Mouse (Mus musculus) forebrain, embryonic 16.5 days (tissue): ENCODE results near the gene Mettl16. TPM values are rescaled to one million over a fixed set of nuclear protein-coding genes. Genes with fewer than 3 reads are reported as not detected.

Experiments
- ATAC-seq: fragments of 200-750 bp; cut with Nextera tagmentation; 2 replicates; pipeline ENCODE4 v1.8.0; 2017; ENCODE audit warnings: mild to moderate bottlenecking, moderate library complexity
- H3K27ac ChIP-seq: fragments of 300-500 bp; sonication (generic); 2 replicates; pipeline ENCODE4 v1.5.1; 2014; ENCODE audit warnings: low read length, control low read depth
- H3K27me3 ChIP-seq: fragments of 300-500 bp; sonication (generic); replicated peaks from 2 replicates; pipeline ENCODE4 v1.6.1; 2014; ENCODE audit warnings: low read length; ENCODE audit not compliant: control insufficient read depth, insufficient read depth
- H3K36me3 ChIP-seq: fragments of 300-500 bp; sonication (generic); 2 replicates; pipeline ENCODE4 v1.6.1; 2014; ENCODE audit not compliant: control insufficient read depth, insufficient read depth
- H3K4me1 ChIP-seq: fragments of 300-500 bp; sonication (generic); replicated peaks from 2 replicates; pipeline ENCODE4 v1.6.1; 2014; ENCODE audit warnings: low read length; ENCODE audit not compliant: control insufficient read depth, insufficient read depth
- H3K4me2 ChIP-seq: fragments of 300-500 bp; sonication (generic); 2 replicates; pipeline ENCODE4 v1.6.1; 2014; ENCODE audit warnings: mild to moderate bottlenecking, low read length, control low read depth
- H3K4me3 ChIP-seq: fragments of 300-500 bp; sonication (generic); replicated peaks from 2 replicates; pipeline ENCODE4 v1.5.1; 2014; ENCODE audit warnings: mild to moderate bottlenecking, low read length, control low read depth
- H3K9ac ChIP-seq: fragments of 300-500 bp; sonication (generic); replicated peaks from 2 replicates; pipeline ENCODE4 v1.6.1; 2014; ENCODE audit warnings: low read depth, low read length, control low read depth
- H3K9me3 ChIP-seq: fragments of 300-500 bp; sonication (generic); 2 replicates; pipeline ENCODE4 v1.6.1; 2016; ENCODE audit warnings: low read length; ENCODE audit not compliant: control insufficient read depth
- WGBS: fragments of 180-500 bp; shearing (Covaris S2); extraction: QIAGEN DNeasy Blood & Tissue Kit; methylation state at CpG from one replicate; pipeline ENCODE4 v1.1.7; 2014; 5-methylcytosine and 5-hydroxymethylcytosine counted together
- polyA plus RNA-seq: library from polyadenylated mRNA; unstranded; fragments of >200 nt; fragmentation: Nextera tagmentation; extraction: Ambion mirVana; gene quantifications from 2 replicates; pipeline ENCODE4 v1.2.1, GENCODE M21; 2015

Gene Mettl16
- polyA plus RNA-seq, 1 experiment from 2014 or later, result 58.7 TPM

- Histone ChIP-seq H3K36me3 (peaks cover 2% of the 10 kb centered on the region; the same call in 1 of the 2 replicates), H3K27me3 (no peaks in the 10 kb centered on the region), H3K4me1 (peaks cover 18% of the 10 kb centered on the region), H3K9ac (no peak overlapping the region), H3K4me3 (no peak overlapping the region), H3K4me2 (no peak overlapping the region), H3K9me3 (no peaks in the 10 kb centered on the region), H3K27ac (no peak overlapping the region)
- no peak for ATAC-seq
- WGBS, result 94% methylated on average over 19 of the region's 19 CpGs
These were observed 69.5 kb downstream of the Mettl16 start for GRCm38 (mm10) chr11:74839860-74840715.

- no peak overlapping the region for H3K27ac ChIP-seq
- H3K36me3 ChIP-seq, result peaks cover 5% of the 10 kb centered on the region; the same call in 1 of the 2 replicates
- WGBS, result 96% methylated on average over 8 of the region's 8 CpGs
- H3K4me2 ChIP-seq, result no peak overlapping the region
- no peak for ATAC-seq
- H3K9me3 ChIP-seq, result no peaks in the 10 kb centered on the region; the same call in 1 of the 2 replicates
- H3K27me3 ChIP-seq, result no peaks in the 10 kb centered on the region
- peaks cover 18% of the 10 kb centered on the region for H3K4me1 ChIP-seq
- H3K9ac ChIP-seq, result no peak overlapping the region
- no peak overlapping the region for H3K4me3 ChIP-seq
These were observed 70.1 kb downstream of the Mettl16 start for GRCm38 (mm10) chr11:74840739-74841138.

- Histone ChIP-seq H3K4me3 (no peak overlapping the region), H3K4me1 (peaks cover 18% of the 10 kb centered on the region), H3K4me2 (no peak overlapping the region), H3K27me3 (no peaks in the 10 kb centered on the region), H3K9ac (no peak overlapping the region), H3K9me3 (no peaks in the 10 kb centered on the region; the same call in 1 of the 2 replicates), H3K27ac (no peak overlapping the region), H3K36me3 (peaks cover 8% of the 10 kb centered on the region; the same call in 1 of the 2 replicates)
- no peak for ATAC-seq
- 80% methylated on average over 9 of the region's 9 CpGs for WGBS
These were observed 70.7 kb downstream of the Mettl16 start for GRCm38 (mm10) chr11:74841366-74841765.

GRCm38 (mm10) chr11:74842045-74842444 is 71.4 kb downstream of the Mettl16 start:
- WGBS, result 84% methylated on average over 13 of the region's 13 CpGs
- H3K4me1 ChIP-seq, result peaks cover 18% of the 10 kb centered on the region
- ATAC-seq, result no peak
- H3K9ac ChIP-seq, result no peak overlapping the region
- H3K27me3 ChIP-seq, result no peaks in the 10 kb centered on the region
- H3K4me2 ChIP-seq, result no peak overlapping the region
- peaks cover 8% of the 10 kb centered on the region; the same call in 1 of the 2 replicates for H3K36me3 ChIP-seq
- H3K27ac ChIP-seq, result no peak overlapping the region
- no peaks in the 10 kb centered on the region; the same call in 1 of the 2 replicates for H3K9me3 ChIP-seq
- no peak overlapping the region for H3K4me3 ChIP-seq

DNA sequence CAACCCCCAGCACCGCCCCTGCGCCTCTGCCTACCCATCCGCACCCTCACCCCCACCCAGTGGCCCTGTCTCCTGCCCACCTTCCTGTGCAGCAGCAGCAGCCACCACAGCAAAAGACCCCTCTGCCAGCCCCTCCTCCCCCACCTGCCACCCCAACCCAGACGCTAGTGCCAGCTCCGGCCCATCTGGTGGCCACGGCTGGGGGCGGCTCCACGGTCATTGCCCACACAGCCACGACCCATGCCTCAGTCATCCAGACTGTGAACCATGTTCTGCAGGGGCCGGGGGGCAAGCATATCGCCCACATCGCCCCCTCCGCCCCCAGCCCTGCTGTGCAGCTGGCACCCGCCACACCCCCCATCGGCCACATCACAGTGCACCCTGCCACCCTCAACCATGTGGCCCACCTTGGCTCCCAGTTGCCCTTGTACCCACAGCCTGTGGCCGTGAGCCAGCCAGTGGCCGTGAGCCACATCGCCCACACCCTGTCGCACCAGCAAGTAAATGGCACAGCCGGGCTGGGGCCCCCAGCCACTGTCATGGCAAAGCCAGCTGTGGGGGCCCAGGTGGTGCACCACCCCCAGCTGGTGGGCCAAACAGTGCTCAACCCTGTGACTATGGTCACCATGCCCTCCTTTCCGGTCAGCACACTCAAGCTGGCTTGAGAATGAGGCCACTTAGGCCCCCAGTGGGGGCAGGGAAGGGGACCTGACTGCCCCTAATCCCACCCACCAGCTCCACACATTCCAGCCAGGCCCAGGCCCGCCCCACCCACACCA is 72.2 kb downstream of the Mettl16 start:
- H3K27ac ChIP-seq, result no peak overlapping the region
- H3K9ac ChIP-seq, result no peak overlapping the region
- no peaks in the 10 kb centered on the region for H3K27me3 ChIP-seq
- ATAC-seq, result no peak
- H3K4me3 ChIP-seq, result no peak overlapping the region
- no peaks in the 10 kb centered on the region; the same call in 1 of the 2 replicates for H3K9me3 ChIP-seq
- no peak overlapping the region for H3K4me2 ChIP-seq
- whole genome bisulfite sequencing, result 88% methylated on average over 22 of the region's 22 CpGs
- H3K36me3 ChIP-seq, result peaks cover 8% of the 10 kb centered on the region; the same call in 1 of the 2 replicates
- peaks cover 11% of the 10 kb centered on the region for H3K4me1 ChIP-seq

DNA sequence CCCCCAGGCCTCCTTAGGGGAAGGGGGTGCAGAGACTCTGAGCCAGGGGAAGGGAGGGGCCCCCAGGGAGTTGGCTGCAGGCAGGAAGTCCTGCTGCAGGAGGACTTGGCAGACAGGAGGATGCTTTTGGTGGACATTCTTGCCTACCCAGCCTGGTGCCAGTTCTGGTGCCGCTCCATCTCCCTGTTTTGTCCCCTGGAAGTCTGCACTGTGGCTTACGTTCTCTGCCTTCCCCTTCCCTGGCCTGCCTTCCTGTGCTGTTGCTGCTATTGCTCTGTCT is 72.7 kb downstream of the Mettl16 start:
- Histone ChIP-seq H3K4me1 (peaks cover 10% of the 10 kb centered on the region; the same call in 1 of the 2 replicates), H3K27ac (no peak overlapping the region), H3K4me2 (no peak overlapping the region), H3K9ac (no peak overlapping the region), H3K36me3 (peaks cover 8% of the 10 kb centered on the region; the same call in 1 of the 2 replicates), H3K9me3 (no peaks in the 10 kb centered on the region; the same call in 1 of the 2 replicates), H3K4me3 (no peak overlapping the region), H3K27me3 (no peaks in the 10 kb centered on the region)
- WGBS, result 70% methylated on average over 2 of the region's 2 CpGs
- ATAC-seq, result no peak

DNA sequence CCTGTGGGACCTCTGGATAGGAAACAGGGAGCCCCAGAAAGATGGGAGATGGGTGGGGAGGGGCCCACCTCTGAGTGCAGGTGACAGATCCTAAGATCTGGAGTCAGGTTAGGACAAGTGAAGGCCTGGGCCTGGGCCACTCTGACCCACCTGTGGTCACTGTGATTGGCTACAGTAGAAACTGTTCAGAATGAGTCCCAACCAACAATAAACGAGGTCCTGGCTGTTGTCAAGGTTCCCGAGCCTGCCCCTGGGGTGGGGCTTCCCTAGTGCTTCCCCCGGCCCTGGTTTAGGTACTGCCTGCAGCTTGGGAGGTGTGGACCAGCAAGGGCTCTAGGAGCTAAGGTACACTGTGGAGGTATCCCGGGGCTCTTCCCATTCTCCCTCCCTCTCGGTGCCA is 73.1 kb downstream of the Mettl16 start:
- Histone ChIP-seq H3K9ac (no peak overlapping the region), H3K4me2 (no peak overlapping the region), H3K27me3 (no peaks in the 10 kb centered on the region), H3K36me3 (peaks cover 8% of the 10 kb centered on the region; the same call in 1 of the 2 replicates), H3K4me3 (no peak overlapping the region), H3K9me3 (no peaks in the 10 kb centered on the region; the same call in 1 of the 2 replicates), H3K4me1 (peaks cover 9% of the 10 kb centered on the region; the same call in 1 of the 2 replicates), H3K27ac (no peak overlapping the region)
- ATAC-seq, result no peak
- 55% methylated on average over 5 of the region's 5 CpGs for WGBS

- Histone ChIP-seq H3K36me3 (peaks cover 8% of the 10 kb centered on the region; the same call in 1 of the 2 replicates), H3K27ac (no peak overlapping the region), H3K27me3 (no peaks in the 10 kb centered on the region), H3K9ac (no peak overlapping the region), H3K4me2 (no peak overlapping the region), H3K4me1 (0 out of 2 replicates have a peak, but pooled peaks cover 3% of the 10 kb centered on the region), H3K4me3 (no peak overlapping the region), H3K9me3 (no peaks in the 10 kb centered on the region; the same call in 1 of the 2 replicates)
- 63% methylated on average over 3 of the region's 3 CpGs for WGBS
- no peak for ATAC-seq
These were observed 75.2 kb downstream of the Mettl16 start for GRCm38 (mm10) chr11:74845784-74846183.

DNA sequence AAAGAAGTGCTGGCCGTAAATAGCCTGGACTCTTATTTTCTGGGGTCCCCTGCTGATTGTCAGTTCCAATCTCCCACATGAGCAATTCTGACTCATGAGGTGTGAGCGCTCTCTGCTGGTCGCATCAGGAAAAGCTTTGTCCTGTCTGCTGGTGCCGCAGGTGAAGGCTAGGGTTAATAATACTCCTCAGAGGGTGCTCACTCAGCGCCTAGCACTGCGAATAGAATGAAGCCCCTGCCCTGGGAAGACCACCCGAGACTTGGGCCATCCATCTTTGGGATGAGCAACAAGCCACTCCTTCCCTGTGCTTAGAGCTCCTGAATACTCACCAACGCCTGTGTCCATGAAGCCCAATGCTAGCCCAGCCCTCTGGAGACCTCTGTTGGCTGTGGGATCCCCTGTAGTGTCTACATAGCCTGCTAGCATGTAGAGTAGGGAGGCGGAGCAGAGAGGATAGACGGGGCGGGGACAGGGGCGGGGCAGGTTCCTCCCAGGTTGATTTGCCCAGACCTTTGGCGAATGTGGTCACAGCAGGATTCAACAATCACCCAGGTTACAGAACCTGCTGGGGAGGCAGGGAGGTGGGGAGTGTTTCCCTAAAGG is 77.4 kb downstream of the Mettl16 start:
- peak; percentile 51 for ATAC-seq
- Histone ChIP-seq H3K9ac (no peak overlapping the region), H3K27me3 (no peaks in the 10 kb centered on the region), H3K4me3 (no peak overlapping the region), H3K4me1 (0 out of 2 replicates have a peak, but pooled peaks cover 3% of the 10 kb centered on the region), H3K9me3 (no peaks in the 10 kb centered on the region; the same call in 1 of the 2 replicates), H3K27ac (no peak overlapping the region), H3K36me3 (peaks cover 8% of the 10 kb centered on the region), H3K4me2 (no peak overlapping the region)
- WGBS, result 3% methylated on average over 13 of the region's 13 CpGs
